Mouse (Mus musculus): ENCODE data around the gene Leap2.

GRCm38 (mm10) chr11:53427993-53428715, 5.2 kb upstream of the Leap2 start:
- TF ChIP-seq CTCF (IDR thresholded peaks at IDR 0.05; ENCODE audit: insufficient read depth, low read depth, low read length) (no peak), POLR2A (IDR thresholded peaks at IDR 0.05; ENCODE audit: insufficient read depth, low read depth, low read length) (no peak)
